Mouse (Mus musculus): ENCODE measurements around the gene Gm3776.

DNA sequence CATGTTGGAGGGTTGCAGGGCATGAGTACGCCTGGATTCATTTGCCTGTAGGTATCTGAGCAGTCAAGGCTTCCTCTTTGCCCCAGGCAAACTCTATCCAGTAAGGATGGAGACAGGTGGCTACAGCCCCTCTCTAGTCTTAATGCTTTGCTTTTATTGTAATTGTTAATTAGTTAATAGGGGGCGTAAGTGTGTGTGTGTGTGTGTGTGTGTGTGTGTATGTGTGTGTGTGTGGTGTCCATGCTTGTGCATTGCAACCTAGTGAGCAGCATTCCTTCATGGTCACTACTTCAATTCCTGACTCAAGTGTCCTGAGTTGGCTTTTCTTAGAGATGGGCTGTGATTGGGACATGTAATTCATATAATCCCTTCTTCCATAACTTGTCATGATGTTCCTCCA is 57.8 kb downstream of the Gm3776 start, which contains the start of gene Omt2a:
- no peak for TF ChIP-seq CTCF (IDR thresholded peaks at IDR 0.05; ENCODE audit: low read depth)
- TF ChIP-seq EP300 (IDR thresholded peaks at IDR 0.05; ENCODE audit: low read depth), result no peak

All from liver, postnatal 0 days (tissue).